9 mouse cellular contexts compared by ENCODE assay signal in the genomic region with DNA sequence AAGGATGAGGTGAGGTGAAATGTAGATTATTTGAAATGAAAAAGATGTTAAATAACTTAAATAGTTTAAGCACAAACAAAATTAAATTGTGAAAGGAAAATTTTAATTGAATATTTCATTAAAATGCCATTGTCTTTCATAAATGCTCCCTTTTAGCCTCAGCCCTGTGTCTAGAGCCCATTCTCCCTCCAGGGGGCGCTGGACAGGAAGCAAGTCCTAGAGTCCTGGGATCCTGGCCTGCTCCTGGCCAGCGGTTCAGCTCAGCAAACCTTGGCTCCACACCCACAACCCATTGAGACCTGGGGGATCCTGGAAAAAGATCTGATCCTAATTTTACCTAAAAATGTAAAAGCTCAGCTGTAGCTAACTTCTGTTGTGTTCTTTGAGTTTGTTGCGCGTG. TPM values are rescaled to one million over a fixed set of nuclear protein-coding genes. Genes with fewer than 3 reads are reported as not detected.
DNase-seq lines count a peak whose midpoint lies in the region; TF ChIP-seq lines count a peak whose summit lies in the region.
"Had no signal": no experiment of that assay in that cellular context is flagged by ENCODE, and none has a peak within 500 bp of the region (broad histone marks: within the 10 kb centered on the region; RNA-seq: fewer than 3 reads in every experiment).

No protein-coding gene starts in this region.

- peak in 1 of 2 experiments; percentile 57 for DNase-seq in layer of hippocampus, adult 2 months (ENCODE audit: low spot score in 2 of 2)
- DNase-seq in layer of hippocampus, adult 9-10 months (ENCODE audit: low spot score), result no peak
- peak; percentile 82 for DNase-seq in R1 (ENCODE audit: low read depth, low spot score)
- peak; percentile 34 to 69 for DNase-seq in cerebellum, postnatal 14 days
- DNase-seq in heart, postnatal 36 days, result peak; percentile 71 to 80
- DNase-seq in lung, postnatal 10 days, result peak; percentile 85
- peak; percentile 54 for DNase-seq in splenic B cell, adult 2 months (ENCODE audit: low read depth, low spot score)
- DNase-seq in frontal cortex, postnatal 10 days (ENCODE audit: low spot score in 2 of 2), result no peak

- no peak overlapping the region for H3K27ac ChIP-seq in layer of hippocampus, adult 2 months
- H3K27ac ChIP-seq: embryonic facial prominence, embryonic 15.5 days had no signal

- no peaks in the 10 kb centered on the region for H3K27me3 ChIP-seq in splenic B cell, adult 2 months (ENCODE audit: control insufficient read depth, insufficient read depth, low read length, poor library complexity, severe bottlenecking)
- H3K27me3 ChIP-seq: embryonic facial prominence, embryonic 15.5 days had no signal

- TF ChIP-seq CTCF in layer of hippocampus, adult 2 months (conservative IDR thresholded peaks at IDR 0.05), result peak; percentile 73

- intact Hi-C loops in heart, postnatal 36 days (cut with DNase I), result loop anchor here (2.0 kb wide), 1 partner anchor 66 kb away; no protein-coding TSS in a partner anchor

- no peak overlapping the region for H3K4me3 ChIP-seq in layer of hippocampus, adult 2 months
- H3K4me3 ChIP-seq: embryonic facial prominence, embryonic 15.5 days had no signal

- no peaks in the 10 kb centered on the region for H3K36me3 ChIP-seq in splenic B cell, adult 2 months (ENCODE audit: control insufficient read depth, insufficient read depth, low read length, poor library complexity, severe bottlenecking)
- H3K36me3 ChIP-seq: embryonic facial prominence, embryonic 15.5 days had no signal

RNA-seq across cellular contexts. Expression of a gene that starts 44.5 kb away (rescaled TPM):
- 10 to 100 TPM; 21.5 to 21.6 TPM for total RNA-seq in layer of hippocampus, adult 2 months (2021)
- total RNA-seq in heart, postnatal 36 days (2021), result 1 to 10 TPM; 6.1 TPM

Comparison
In these comparisons a context has a peak if more than half of its experiments do, and no peak if none do; other contexts are left out.
1. DNase-seq: peak in R1 (single experiment), cerebellum, postnatal 14 days (2 of 2), heart, postnatal 36 days (2 of 2), lung, postnatal 10 days (single experiment) and splenic B cell, adult 2 months (single experiment); none in layer of hippocampus, adult 9-10 months (single experiment) and frontal cortex, postnatal 10 days (0 of 2).